Mouse (Mus musculus) naive thymus-derived CD4-positive, alpha-beta T cell, adult 5 months (primary cell): ENCODE measurements around the gene Cdc42ep1. TPM values are rescaled to one million over a fixed set of nuclear protein-coding genes. Genes with fewer than 3 reads are reported as not detected.

Experiments
- polyA plus RNA-seq: library from polyadenylated mRNA; unstranded; fragments of 100-300 nt; shearing (Covaris generic); gene quantifications from one replicate; pipeline ENCODE4 v1.2.1, GENCODE M21; 2017

Gene Cdc42ep1
- polyA plus RNA-seq: 0.14 TPM

GRCm38 (mm10) chr15:78842371-78843163 lies at the start of gene Cdc42ep1:
TSS of gene Cdc42ep1 (plus strand) at chr15:78842624.

GRCm38 (mm10) chr15:78802776-78803391 lies 39.5 kb upstream of the Cdc42ep1 start, which contains the start of gene Card10:
TSS of gene Card10 (minus strand) at chr15:78803042.

GRCm38 (mm10) chr15:78855303-78855965 lies 13.0 kb downstream of the Cdc42ep1 start, which contains the start of gene Lgals2:
TSS of gene Lgals2 (minus strand) at chr15:78855529.

DNA sequence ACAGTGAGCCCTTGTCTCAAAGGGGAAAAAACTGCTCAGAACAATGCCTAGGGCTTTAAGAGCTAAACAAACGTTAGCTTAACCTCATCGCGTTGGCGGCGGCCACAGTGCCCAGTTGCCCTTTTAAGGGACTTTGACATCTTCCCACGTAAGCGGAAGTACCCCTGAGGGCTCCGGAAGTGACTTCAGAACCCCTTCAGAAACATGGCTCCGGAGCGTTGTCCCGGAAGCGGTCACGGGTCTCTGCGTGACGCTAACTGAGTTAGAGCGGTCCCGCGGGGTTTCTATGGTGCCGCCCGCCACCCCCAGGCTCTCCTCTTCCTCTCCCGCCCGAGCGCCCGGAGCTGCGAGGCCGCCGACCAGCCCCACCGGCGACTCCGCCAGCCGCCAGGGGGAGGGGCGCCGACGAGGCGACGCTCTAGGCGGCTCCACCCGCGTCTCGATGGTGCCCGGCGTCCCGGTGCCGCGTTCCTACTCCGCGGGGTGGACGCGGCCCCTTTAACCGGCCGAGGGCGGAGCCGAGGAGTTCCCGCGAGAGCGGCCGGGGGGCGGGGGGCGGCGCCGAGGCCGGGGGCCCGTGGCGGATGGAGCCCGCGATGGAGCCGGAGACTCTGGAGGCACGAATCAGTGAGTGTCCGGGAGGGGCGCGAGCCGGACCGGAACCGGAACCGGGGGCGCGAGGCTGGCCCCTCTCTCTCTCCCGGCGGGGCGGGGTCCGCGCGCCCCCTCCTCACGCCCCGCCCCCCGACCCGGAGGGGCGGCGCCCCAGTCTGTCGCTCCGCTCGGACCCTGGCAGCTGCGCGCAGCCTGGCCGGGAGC lies 34.8 kb downstream of the Cdc42ep1 start, which contains the start of gene Gga1:
Gene Gga1, plus strand, starts transcription at position 200 of the 819 bp plus-strand sequence.

DNA sequence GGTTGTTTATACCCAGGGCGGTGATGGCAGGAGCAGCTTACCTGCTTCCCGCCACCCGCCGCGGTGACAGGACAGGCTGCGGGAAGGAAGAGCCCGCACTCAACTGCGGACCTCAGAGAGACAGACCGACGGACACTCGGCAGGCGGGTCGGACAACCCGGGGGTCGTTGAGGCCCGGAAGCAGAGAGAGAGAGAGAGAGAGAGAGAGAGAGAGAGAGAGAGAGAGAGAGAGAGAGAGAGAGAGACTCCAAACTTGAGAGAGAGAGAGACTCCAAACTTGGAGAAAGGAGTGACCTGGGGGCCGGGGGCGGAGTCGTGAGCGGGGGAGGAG lies 57.0 kb downstream of the Cdc42ep1 start, which contains the start of gene Gm49510:
Gene Gm49510, plus strand, starts transcription at position 259 of the 331 bp plus-strand sequence.

DNA sequence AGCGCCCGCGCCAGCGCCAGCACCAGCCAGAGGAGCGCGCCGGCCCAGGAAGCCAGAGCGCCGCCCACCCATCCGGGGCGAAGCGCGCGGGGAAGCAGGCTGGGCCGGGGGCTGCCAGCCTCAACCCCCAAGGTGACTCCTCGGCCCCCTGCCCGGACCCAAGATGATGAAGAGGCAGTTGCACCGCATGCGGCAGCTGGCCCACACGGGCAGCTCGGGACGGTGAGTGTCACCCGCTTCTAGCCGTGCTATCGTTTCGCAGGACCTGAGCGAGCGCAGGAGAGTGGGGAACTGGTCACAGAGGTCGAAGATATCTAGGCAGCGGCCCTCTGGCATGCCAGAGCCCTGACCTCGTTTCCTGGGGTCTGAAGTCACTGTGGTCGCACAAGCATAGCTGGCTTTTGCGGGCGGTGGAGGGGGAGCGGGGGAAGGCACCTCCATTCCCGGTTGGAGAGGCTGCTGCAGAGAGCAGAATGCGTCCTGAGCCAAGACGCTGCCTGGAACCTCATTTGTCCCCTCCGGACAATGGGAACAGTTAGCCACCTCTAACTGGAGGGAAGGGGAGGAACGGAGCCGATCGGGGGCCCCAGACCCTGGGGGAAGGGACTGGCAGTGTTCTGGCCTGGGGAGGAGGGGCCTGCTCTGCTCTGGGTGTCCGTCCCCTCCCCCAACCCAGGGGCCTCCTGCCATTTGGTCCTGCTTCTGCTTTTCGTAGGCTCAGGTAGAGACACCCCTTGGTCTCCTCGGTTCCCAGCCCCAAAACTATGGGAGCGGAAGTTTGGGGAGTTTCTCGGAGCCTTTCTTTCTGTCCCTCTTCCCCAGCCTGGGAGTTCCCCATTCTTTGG lies 57.5 kb downstream of the Cdc42ep1 start, which contains the start of gene Sh3bp1:
Gene Sh3bp1, plus strand, starts transcription at position 29 of the 845 bp plus-strand sequence.

Other genes with a start within 250 kb of the Cdc42ep1 start
- 148 TPM for gene Cyth4, start 245.6 kb upstream of the Cdc42ep1 start, polyA plus RNA-seq
- not detected for gene Elfn2, start 123.9 kb upstream of the Cdc42ep1 start, polyA plus RNA-seq
- gene Mfng, start 69.1 kb upstream of the Cdc42ep1 start, polyA plus RNA-seq: 120 TPM
- 0.26 TPM for gene Card10, start 39.6 kb upstream of the Cdc42ep1 start, polyA plus RNA-seq
- gene Lgals2, start 12.9 kb downstream of the Cdc42ep1 start, polyA plus RNA-seq: not detected
- 76.2 TPM for gene Gga1, start 34.6 kb downstream of the Cdc42ep1 start, polyA plus RNA-seq
- 1.9 TPM for gene Gm49510, start 57.0 kb downstream of the Cdc42ep1 start, polyA plus RNA-seq
- 194 TPM for gene Sh3bp1, start 57.1 kb downstream of the Cdc42ep1 start, polyA plus RNA-seq
- 10.2 TPM for gene Pdxp, start 71.3 kb downstream of the Cdc42ep1 start, polyA plus RNA-seq
- gene Lgals1, start 84.1 kb downstream of the Cdc42ep1 start, polyA plus RNA-seq: 102 TPM
- 31.9 TPM for gene Nol12, start 92.3 kb downstream of the Cdc42ep1 start, polyA plus RNA-seq
- gene Triobp, start 105.1 kb downstream of the Cdc42ep1 start, polyA plus RNA-seq: 51.9 TPM
- gene H1f0, start 185.8 kb downstream of the Cdc42ep1 start, polyA plus RNA-seq: 11.4 TPM
- gene Galr3, start 199.3 kb downstream of the Cdc42ep1 start, polyA plus RNA-seq: not detected
- gene Ankrd54, start 220.3 kb downstream of the Cdc42ep1 start, polyA plus RNA-seq: 51.8 TPM
- gene Eif3l, start 232.6 kb downstream of the Cdc42ep1 start, polyA plus RNA-seq: 113 TPM